Mouse (Mus musculus): ENCODE data around the gene Aanat.

The Aanat gene

DNA sequence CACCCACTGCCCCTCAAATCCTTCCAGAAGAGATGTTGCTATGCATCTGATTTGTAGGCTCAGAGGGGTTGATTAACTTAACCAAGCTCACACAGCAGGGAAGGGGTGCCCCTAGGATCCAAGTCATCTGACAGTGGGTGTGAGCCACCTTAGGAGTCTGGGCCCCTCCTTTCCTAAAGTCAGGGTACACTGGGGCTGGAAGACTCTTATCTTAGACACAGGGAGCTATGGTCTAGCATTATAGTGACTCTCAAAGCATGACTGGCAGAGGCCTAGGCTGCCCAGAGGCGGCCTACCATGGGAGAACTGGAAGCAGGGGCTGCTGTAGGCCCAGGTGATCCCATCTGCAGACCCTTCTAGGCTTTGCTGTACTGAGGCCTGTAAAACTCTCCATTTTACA, 26.3 kb downstream of the Aanat start:
- DNase-seq, result no peak

- DNase-seq, result no peak
Measured at GRCm38 (mm10) chr11:116613234-116613633, 27.0 kb downstream of the Aanat start.

- DNase-seq, result no peak
Measured at GRCm38 (mm10) chr11:116615735-116616437, 29.7 kb downstream of the Aanat start.

GRCm38 (mm10) chr11:116616438-116617118, 30.3 kb downstream of the Aanat start:
- no peak for DNase-seq

- DNase-seq, result no peak
Measured at GRCm38 (mm10) chr11:116617641-116618040, 31.4 kb downstream of the Aanat start.

DNA sequence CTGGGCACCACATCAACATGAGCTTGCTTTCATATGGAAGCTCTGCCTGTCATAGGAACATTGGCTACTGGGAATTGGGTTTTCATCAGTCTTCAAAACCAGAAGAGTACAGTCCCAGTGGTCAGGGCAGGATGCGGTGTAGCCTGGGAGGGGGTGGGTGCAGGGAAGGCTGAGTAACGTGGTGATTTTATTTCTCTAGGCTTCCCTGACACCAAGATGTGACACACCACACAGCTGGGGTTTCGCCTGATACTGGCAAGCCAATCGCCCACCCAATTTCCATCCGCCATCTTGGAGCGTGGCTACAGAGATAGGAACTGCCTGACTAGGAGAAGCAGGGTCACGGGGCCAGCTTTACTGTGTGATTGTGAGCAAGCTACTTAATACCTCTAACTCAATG, 32.4 kb downstream of the Aanat start:
- DNase-seq, result no peak

DNA sequence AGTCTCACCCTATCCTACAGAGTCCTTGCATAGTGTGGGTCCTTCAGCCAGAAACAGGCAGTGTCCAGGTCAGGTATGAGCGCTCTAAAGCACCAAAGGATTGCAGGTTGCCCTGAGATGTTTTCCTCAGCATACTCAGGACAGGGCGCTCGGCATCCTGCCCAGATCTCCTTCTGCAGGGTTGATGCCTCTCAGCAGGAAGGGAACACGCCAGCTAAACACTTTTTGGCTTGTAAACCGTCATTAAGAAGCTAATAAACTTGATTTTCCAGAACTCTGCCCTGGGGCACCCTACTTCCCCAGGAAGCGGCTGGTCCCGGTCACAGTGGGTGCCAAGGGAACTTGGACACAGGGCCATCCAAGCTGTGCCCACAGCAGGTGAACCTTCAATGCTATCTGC, 32.9 kb downstream of the Aanat start:
- DNase-seq, result no peak

- DNase-seq, result no peak
Measured at GRCm38 (mm10) chr11:116619561-116619960, 33.3 kb downstream of the Aanat start.

GRCm38 (mm10) chr11:116620073-116620472, 33.8 kb downstream of the Aanat start:
- no peak for DNase-seq

- DNase-seq, result no peak
Measured at GRCm38 (mm10) chr11:116620559-116621253, 34.5 kb downstream of the Aanat start.

DNA sequence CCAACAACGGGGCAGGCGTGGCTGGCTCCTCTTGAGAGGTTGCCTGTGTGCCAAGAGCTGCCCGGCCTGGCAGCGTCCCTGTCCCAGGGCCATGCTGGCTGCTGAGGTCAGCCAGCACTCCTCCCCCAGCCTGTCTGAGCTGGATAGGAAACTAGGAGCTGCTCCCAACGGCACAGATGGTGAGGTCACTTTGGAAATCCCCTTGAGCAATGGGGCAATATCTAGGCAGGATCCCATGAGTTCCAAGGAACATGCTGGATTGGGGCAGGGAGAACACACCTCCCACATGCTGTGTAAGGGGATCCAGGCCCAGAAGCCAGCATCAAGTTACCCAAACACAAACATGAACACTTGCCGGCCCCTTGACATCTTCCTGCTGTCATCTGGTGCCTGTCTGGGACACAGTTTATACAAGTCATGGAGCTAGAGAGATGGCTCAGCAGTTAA, 35.0 kb downstream of the Aanat start:
- peak; percentile 18 for DNase-seq

GRCm38 (mm10) chr11:116623281-116624124, 37.3 kb downstream of the Aanat start:
- DNase-seq, result no peak

- DNase-seq, result peak; percentile 34
Measured at GRCm38 (mm10) chr11:116624131-116624832, 38.0 kb downstream of the Aanat start.

DNA sequence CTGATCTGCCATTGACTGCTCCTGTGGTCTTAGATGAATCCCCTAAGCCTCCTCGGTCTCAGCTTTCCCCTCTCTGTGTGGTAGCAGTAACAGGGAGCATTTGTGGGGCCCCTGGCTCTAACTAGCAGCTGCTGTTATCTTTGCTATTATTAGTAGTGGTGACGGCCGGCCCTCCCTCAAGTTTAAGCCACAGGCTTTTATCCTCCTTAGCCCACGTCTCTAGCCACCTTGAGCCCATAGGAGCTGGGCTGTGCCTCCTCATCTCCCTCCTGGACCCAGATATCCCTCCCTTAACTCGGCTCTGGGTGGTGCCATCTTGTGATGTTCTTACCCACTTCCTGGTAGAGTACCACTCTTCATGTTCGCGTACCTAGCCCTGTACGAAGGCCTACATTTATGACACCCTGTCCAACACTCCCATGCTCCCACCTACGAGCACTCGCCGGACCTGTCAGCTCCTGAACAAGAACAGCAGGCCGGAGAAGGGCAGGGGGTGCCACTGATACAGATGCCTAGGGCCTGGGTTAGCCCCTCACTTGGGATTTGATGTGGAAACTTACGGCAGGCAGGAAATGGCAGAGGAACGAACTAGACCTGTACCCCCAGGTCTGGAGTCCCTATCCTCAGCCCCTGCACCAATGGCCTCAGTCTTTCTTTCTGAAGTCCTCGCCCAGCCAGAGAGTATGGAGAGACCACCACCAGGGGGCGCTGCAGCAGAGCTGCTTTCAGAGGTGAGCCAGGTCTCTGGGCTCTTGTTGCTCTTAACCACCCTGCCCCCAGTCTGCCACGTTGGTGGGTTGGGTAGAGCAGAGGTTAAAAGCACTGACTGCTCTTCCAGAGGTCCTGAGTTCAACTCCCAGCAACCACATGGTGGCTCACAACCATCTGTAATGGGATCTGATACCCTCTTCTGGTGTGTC, 39.1 kb downstream of the Aanat start:
- peak; percentile 60 for DNase-seq

- no peak for DNase-seq
Measured at GRCm38 (mm10) chr11:116626299-116627071, 40.3 kb downstream of the Aanat start, which contains the start of gene Rhbdf2. Gene Rhbdf2 (minus strand): TSS chr11:116627019.

DNA sequence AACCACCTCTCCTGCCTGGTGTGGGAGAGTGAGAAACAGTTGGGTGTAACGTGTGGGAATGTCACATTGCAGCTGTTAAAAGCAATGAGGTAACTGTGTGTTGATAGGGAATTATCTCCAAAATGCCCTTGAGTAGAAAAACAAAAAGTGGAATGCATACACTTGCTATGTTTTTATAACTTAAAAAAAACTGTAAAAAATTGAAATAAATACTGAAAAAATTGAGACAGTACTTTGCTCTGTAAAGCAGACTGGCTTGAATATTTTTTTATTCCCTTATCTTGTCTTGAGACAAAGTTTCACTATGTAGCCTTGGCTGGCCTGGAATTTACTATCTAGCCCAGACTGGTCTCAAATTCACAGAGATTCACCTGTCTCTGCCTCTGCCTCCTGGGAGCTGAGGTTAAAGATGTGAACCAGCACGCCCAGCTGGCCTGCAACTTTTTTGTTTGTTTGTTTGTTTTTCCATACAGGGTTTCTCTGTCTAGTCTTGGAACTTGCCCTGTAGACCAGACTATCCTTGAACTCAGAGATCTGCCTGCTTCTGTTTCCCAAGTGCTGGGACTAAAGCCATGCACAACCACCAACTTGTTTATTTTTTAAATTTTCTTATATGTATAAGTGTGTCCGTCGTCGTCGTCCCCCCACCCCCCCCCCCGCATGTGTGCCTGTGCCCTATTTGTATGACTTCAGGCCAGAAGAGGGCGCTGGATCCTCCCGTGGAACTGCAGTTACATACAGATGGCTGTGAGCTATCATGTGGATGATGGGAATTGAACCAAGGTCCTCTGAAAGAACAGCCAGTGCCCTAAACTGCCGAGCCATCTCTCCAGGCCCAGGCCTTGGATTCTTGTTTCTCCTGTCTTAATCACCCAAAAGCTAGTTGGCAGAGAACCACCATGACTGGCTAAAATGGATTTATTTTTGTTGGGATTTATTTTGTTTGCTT, 41.1 kb downstream of the Aanat start:
- peak; percentile 50 for DNase-seq

DNA sequence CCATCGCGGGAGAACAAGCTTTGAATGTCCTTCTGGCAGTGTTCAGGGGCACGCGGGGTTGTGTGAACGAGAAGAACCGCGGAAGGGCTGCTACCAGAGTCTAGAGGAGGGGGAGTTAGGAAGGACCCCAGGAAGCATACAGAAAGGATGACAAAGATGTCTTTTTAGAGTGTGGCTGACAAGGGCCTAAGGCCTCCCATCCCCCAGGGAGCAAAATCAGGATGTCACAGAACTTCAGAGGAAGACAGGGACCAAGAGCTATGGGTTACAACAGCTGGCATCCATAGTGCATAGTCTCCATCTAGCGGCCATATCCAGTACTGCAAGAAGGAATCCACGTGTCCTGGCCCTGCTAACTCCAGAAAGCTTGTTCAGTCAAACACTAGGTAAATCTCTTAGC, 42.5 kb downstream of the Aanat start:
- DNase-seq, result peak; percentile 87

GRCm38 (mm10) chr11:116629472-116629871, 43.2 kb downstream of the Aanat start:
- DNase-seq, result no peak

Measured in right cerebral cortex, postnatal 4 days (tissue).